Mouse (Mus musculus) cortical plate, adult 2 months (tissue): ENCODE measurements around the gene Hoxd4.

ENCODE experiments used
- CTCF ChIP-seq: fragments of 200-500 bp; IDR thresholded peaks from 2 replicates; pipeline ENCODE4 v1.5.1; 2011; ENCODE audit warnings: mild to moderate bottlenecking, control low read depth, low read length; ENCODE audit not compliant: insufficient read depth; ENCODE audit errors: extremely low read depth
- POLR2A ChIP-seq: fragments of 200-500 bp; IDR thresholded peaks from 2 replicates; pipeline ENCODE4 v1.6.1; 2011; ENCODE audit warnings: mild to moderate bottlenecking, low read length, control low read depth; ENCODE audit not compliant: insufficient read depth; ENCODE audit errors: extremely low read depth

DNA sequence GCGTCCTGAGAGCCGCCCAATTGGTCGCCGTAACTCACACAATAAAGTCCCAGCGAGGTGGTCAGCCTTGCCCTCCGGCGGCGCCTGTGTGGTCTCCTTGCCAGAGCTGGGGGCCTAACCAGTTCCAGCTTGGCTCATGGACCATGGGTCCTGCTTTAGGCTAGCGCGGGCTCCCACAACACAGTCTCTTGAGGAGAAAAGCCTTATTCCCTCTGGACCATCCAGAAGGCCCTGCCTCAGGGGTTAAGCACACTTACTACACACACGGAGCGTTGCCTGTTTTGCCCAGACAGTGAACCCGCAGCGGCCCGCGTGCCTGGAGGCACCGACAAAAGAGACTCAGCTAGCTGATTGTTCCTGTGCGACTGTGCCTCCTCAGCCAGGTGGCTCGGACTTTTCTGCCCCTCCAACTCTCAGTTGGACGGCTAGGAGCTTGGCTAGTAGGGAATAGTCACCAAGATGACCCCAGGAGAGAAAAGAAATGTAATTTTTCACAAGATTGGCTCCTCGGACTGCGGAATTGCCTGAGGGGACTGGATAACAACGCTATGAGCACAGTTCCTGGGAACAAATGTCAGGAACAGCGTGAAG is 37.8 kb upstream of the Hoxd4 start:
- no peak for TF ChIP-seq POLR2A
- no peak for TF ChIP-seq CTCF
